Mouse (Mus musculus) E14TG2a.4 (cell line): ENCODE data around the gene Gng13.

Experiments
- CTCF ChIP-seq: conservative IDR thresholded peaks from 2 replicates; pipeline ENCODE4 v1.5.1; 2014; ENCODE audit warnings: low read length
- POU5F1 ChIP-seq: IDR thresholded peaks from 2 replicates; pipeline ENCODE4 v1.6.1; 2014; ENCODE audit warnings: low read length, borderline replicate concordance

DNA sequence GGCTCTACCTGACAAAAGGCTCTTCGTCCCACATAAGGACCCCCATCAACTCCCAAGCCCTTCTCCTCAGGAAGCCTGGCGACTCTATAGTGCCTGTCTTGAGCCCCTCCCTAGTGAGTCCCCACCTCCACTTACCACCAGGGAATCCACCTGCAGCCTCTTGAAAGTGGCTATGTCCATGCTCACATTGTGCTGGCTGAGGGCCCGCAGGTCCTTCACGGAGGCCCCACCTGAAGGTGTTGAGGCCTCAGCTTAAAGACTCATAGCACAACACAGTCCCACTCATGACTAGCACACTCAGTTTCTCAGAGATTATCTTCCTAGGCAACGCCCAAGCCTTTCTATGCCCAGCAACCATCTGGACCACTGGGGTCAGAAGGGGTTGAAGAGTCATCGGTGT is 32.3 kb downstream of the Gng13 start:
- TF ChIP-seq CTCF, result no peak
- no peak for TF ChIP-seq POU5F1
